Mouse (Mus musculus): ENCODE measurements at regions not wholly inside any gene's neighbourhood (a gene's known extent, or its start where the extent isn't known, plus 50 kb on each side); places are given as distances from the start of the nearest gene placed in this dataset.

DNA sequence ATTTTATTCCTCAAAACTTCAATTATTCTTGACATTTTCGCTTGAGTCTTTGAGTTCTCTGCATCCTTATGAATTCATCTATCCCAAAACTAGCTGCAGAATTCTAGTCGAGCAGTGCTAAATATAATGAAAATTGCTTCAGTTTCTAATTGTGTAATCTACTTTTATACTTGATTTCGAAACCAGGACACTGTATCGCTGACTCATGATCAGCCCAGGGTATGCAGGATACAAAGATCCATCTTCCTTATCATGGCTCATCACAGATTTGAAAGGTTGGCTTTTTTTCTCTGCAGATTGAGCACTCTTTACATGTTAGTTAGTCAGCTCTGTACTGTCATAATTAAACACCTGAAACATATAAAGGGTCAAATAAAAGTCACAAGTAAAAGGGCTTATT, 242.1 kb upstream of the Cdyl start:
- no peaks in the 10 kb centered on the region for H3K27me3 ChIP-seq (replicated peaks)
- no peaks in the 10 kb centered on the region for H3K36me3 ChIP-seq (replicated peaks in 1 of 2; ENCODE audit: control insufficient read depth in 1 of 2, insufficient read depth in 1 of 2, low read length in 1 of 2)
- no peak overlapping the region for H3K4me3 ChIP-seq (replicated peaks in 1 of 3; ENCODE audit: low read depth in 2 of 3, low read length in 2 of 3, poor library complexity in 1 of 3)
- in situ Hi-C loops (cut with MboI; ENCODE audit: low pct_ligation_motif_present, low pct_unique_long_range_greater_than_20kb, low sequenced_read_pairs) (no loop called here), dilution Hi-C loops (cut with MboI; ENCODE audit: extremely low pct_ligation_motif_present, extremely low pct_unique_long_range_greater_than_20kb, low sequenced_read_pairs) (no loop called here)
- DNase-seq (ENCODE audit: extremely low read depth): no peak
- H3K79me2 ChIP-seq (replicated peaks; ENCODE audit: control insufficient read depth, extremely low read depth, insufficient read depth, poor library complexity, severe bottlenecking): no peaks in the 10 kb centered on the region
- H3K9me3 ChIP-seq (replicated peaks; ENCODE audit: low read length): no peaks in the 10 kb centered on the region
- no peak overlapping the region for H3K9ac ChIP-seq (ENCODE audit: insufficient read depth, low read depth)
- H3K4me1 ChIP-seq (ENCODE audit: control insufficient read depth in 1 of 2, insufficient read depth in 2 of 2): no peaks in the 10 kb centered on the region
- TF ChIP-seq MAZ (IDR thresholded peaks at IDR 0.05; ENCODE audit: low read depth, low read length): no peak
- TF ChIP-seq CHD1 (IDR thresholded peaks at IDR 0.05; ENCODE audit: low read depth, low read length): no peak
- no peak for TF ChIP-seq KAT2A (IDR thresholded peaks at IDR 0.05; ENCODE audit: insufficient replicate concordance, low read length)
- TF ChIP-seq JUN (IDR thresholded peaks at IDR 0.05; ENCODE audit: insufficient read depth, low read depth, low read length): no peak
- no peak for TF ChIP-seq HCFC1 (IDR thresholded peaks at IDR 0.05; ENCODE audit: low read depth, low read length)
- TF ChIP-seq MAX (IDR thresholded peaks at IDR 0.05; ENCODE audit: low read length): no peak
- no peak for TF ChIP-seq USF1 (IDR thresholded peaks at IDR 0.05; ENCODE audit: low read depth, low read length)
- no peak for TF ChIP-seq JUND (conservative IDR thresholded peaks at IDR 0.05; ENCODE audit: low read depth, low read length)
- no peak for TF ChIP-seq E2F4 (IDR thresholded peaks at IDR 0.05; ENCODE audit: insufficient replicate concordance, low read depth, low read length)
- no peak for TF ChIP-seq SIN3A (IDR thresholded peaks at IDR 0.05; ENCODE audit: low read length)
- no peak for TF ChIP-seq NELFE (IDR thresholded peaks at IDR 0.05; ENCODE audit: low read depth, low read length)
- TF ChIP-seq IRF4 (IDR thresholded peaks at IDR 0.05; ENCODE audit: low read depth, low read length): no peak
- TF ChIP-seq UBTF (IDR thresholded peaks at IDR 0.05; ENCODE audit: low read depth, low read length): no peak
- TF ChIP-seq ELF1 (IDR thresholded peaks at IDR 0.05; ENCODE audit: low read depth, low read length): no peak
- TF ChIP-seq MXI1 (IDR thresholded peaks at IDR 0.05; ENCODE audit: low read depth, low read length): no peak
- H3K4me2 ChIP-seq (ENCODE audit: insufficient read depth, low read depth, poor library complexity, severe bottlenecking): no peak overlapping the region
- H3K27ac ChIP-seq (ENCODE audit: insufficient read depth, low read depth): no peak overlapping the region

DNA sequence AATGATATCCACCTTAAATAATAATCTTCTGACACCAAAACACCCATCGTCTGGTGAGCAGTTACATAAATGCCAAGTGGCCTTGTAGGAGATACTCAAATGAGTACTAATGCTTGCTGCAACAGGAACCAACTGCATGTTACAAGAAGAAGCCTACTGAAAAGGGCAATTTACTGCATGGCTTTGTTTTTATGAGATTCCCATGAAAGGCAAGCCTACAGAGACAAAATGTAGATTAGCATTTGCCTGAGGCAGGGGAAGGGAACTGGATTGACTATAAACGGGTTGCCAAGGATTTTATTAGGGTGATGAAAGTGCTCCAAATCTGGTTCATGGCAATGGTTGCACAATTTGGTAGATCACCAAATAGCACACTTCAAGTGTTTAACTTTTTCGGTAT, 239.6 kb upstream of the Cdyl start:
- in situ Hi-C loops (cut with MboI; ENCODE audit: low pct_ligation_motif_present, low pct_unique_long_range_greater_than_20kb, low sequenced_read_pairs) (no loop called here), dilution Hi-C loops (cut with MboI; ENCODE audit: extremely low pct_ligation_motif_present, extremely low pct_unique_long_range_greater_than_20kb, low sequenced_read_pairs) (no loop called here)
- no peak for TF ChIP-seq PAX5 (IDR thresholded peaks at IDR 0.05; ENCODE audit: low read length)
- TF ChIP-seq RAD21 (IDR thresholded peaks at IDR 0.05; ENCODE audit: low read depth, low read length): no peak
- TF ChIP-seq KAT2A (IDR thresholded peaks at IDR 0.05; ENCODE audit: insufficient replicate concordance, low read length): no peak
- TF ChIP-seq TCF12 (IDR thresholded peaks at IDR 0.05; ENCODE audit: low read depth, low read length): no peak
- TF ChIP-seq CHD1 (IDR thresholded peaks at IDR 0.05; ENCODE audit: low read depth, low read length): no peak
- no peak for TF ChIP-seq USF2 (conservative IDR thresholded peaks at IDR 0.05; ENCODE audit: low read depth, low read length)
- TF ChIP-seq POLR2AphosphoS2 (IDR thresholded peaks at IDR 0.05; ENCODE audit: low read depth, low read length): no peak
- TF ChIP-seq NRF1 (IDR thresholded peaks at IDR 0.05; ENCODE audit: low read depth, low read length): no peak
- no peak for TF ChIP-seq ZC3H11A (IDR thresholded peaks at IDR 0.05; ENCODE audit: low read depth, low read length)
- TF ChIP-seq MXI1 (IDR thresholded peaks at IDR 0.05; ENCODE audit: low read depth, low read length): no peak
- TF ChIP-seq ETS1 (conservative IDR thresholded peaks at IDR 0.05; ENCODE audit: low read depth, low read length): no peak
- TF ChIP-seq MAFK (IDR thresholded peaks at IDR 0.05; ENCODE audit: insufficient replicate concordance, low read length): no peak
- no peak for TF ChIP-seq E2F4 (IDR thresholded peaks at IDR 0.05; ENCODE audit: insufficient replicate concordance, low read depth, low read length)
- TF ChIP-seq SMC3 (IDR thresholded peaks at IDR 0.05; ENCODE audit: low read depth, low read length): no peak
- TF ChIP-seq EP300 (IDR thresholded peaks at IDR 0.05; ENCODE audit: low read length): no peak
- no peak for TF ChIP-seq CTCF (conservative IDR thresholded peaks at IDR 0.05 in 1 of 2, IDR thresholded peaks at IDR 0.05 in 1 of 2; ENCODE audit: low read depth in 2 of 2, low read length in 2 of 2)
- Histone ChIP-seq H3K79me2 (replicated peaks; ENCODE audit: control insufficient read depth, extremely low read depth, insufficient read depth, poor library complexity, severe bottlenecking) (no peaks in the 10 kb centered on the region), H3K9ac (ENCODE audit: insufficient read depth, low read depth) (no peak overlapping the region), H3K4me1 (ENCODE audit: control insufficient read depth in 1 of 2, insufficient read depth in 2 of 2) (no peaks in the 10 kb centered on the region), H3K9me3 (replicated peaks; ENCODE audit: low read length) (no peaks in the 10 kb centered on the region), H3K36me3 (replicated peaks in 1 of 2; ENCODE audit: control insufficient read depth in 1 of 2, insufficient read depth in 1 of 2, low read length in 1 of 2) (no peaks in the 10 kb centered on the region), H3K27me3 (replicated peaks) (no peaks in the 10 kb centered on the region), H3K4me3 (replicated peaks in 1 of 3; ENCODE audit: low read depth in 2 of 3, low read length in 2 of 3, poor library complexity in 1 of 3) (no peak overlapping the region), H3K27ac (ENCODE audit: insufficient read depth, low read depth) (no peak overlapping the region), H3K4me2 (ENCODE audit: insufficient read depth, low read depth, poor library complexity, severe bottlenecking) (no peak overlapping the region)
- DNase-seq (ENCODE audit: extremely low read depth): no peak

Measured in CH12.LX (cell line).